Mouse (Mus musculus) liver, embryonic 15.5 days (tissue): Measurements from ENCODE around the gene Dusp10. TPM values are rescaled to one million over a fixed set of nuclear protein-coding genes. Genes with fewer than 3 reads are reported as not detected.

Experiments
- ATAC-seq: fragments of 200-750 bp; cut with Nextera tagmentation; 2 replicates; pipeline ENCODE4 v1.8.0; 2017; ENCODE audit warnings: moderate number of reproducible peaks, mild to moderate bottlenecking, moderate library complexity; ENCODE audit not compliant: insufficient read depth
- H3K27ac ChIP-seq: fragments of 300-500 bp; sonication (generic); replicated peaks from 2 replicates; pipeline ENCODE4 v1.5.1; 2015; ENCODE audit warnings: mild to moderate bottlenecking, inconsistent platforms
- H3K27me3 ChIP-seq: fragments of 300-500 bp; sonication (generic); 2 replicates; pipeline ENCODE4 v1.6.1; 2015; ENCODE audit warnings: mild to moderate bottlenecking, inconsistent platforms
- H3K36me3 ChIP-seq: fragments of 300-500 bp; sonication (generic); replicated peaks from 2 replicates; pipeline ENCODE4 v1.6.1; 2015; ENCODE audit warnings: moderate library complexity, mild to moderate bottlenecking, inconsistent platforms
- H3K4me1 ChIP-seq: fragments of 300-500 bp; sonication (generic); replicated peaks from 2 replicates; pipeline ENCODE4 v1.6.1; 2015; ENCODE audit warnings: inconsistent platforms
- H3K4me2 ChIP-seq: fragments of 300-500 bp; sonication (generic); 2 replicates; pipeline ENCODE4 v1.6.1; 2015; ENCODE audit warnings: moderate library complexity, mild to moderate bottlenecking, inconsistent platforms
- H3K4me3 ChIP-seq: fragments of 300-500 bp; sonication (generic); replicated peaks from 2 replicates; pipeline ENCODE4 v1.5.1; 2015; ENCODE audit warnings: mild to moderate bottlenecking, inconsistent platforms
- H3K9ac ChIP-seq: fragments of 300-500 bp; sonication (generic); 2 replicates; pipeline ENCODE4 v1.6.1; 2015; ENCODE audit warnings: moderate library complexity, mild to moderate bottlenecking, inconsistent platforms
- H3K9me3 ChIP-seq: fragments of 300-500 bp; sonication (generic); replicated peaks from 2 replicates; pipeline ENCODE4 v1.6.1; 2016; ENCODE audit warnings: inconsistent platforms
- WGBS: fragments of 180-500 bp; shearing (Covaris S2); methylation state at CpG from one replicate; pipeline ENCODE4 v1.1.7; 2015; ENCODE audit warnings: mixed read lengths; ENCODE audit not compliant: insufficient replicate concordance; 5-methylcytosine and 5-hydroxymethylcytosine counted together
- polyA plus RNA-seq: library from polyadenylated mRNA; unstranded; fragments of >200 nt; fragmentation: Nextera tagmentation; extraction: Ambion mirVana; gene quantifications from 2 replicates; pipeline ENCODE4 v1.2.1, GENCODE M21; 2015

The Dusp10 gene
- polyA plus RNA-seq, 1 experiment from 2014 or later, result 2.5 TPM

- Histone ChIP-seq H3K27me3 (no peaks in the 10 kb centered on the region), H3K4me3 (no peak overlapping the region), H3K36me3 (no peaks in the 10 kb centered on the region), H3K9me3 (no peaks in the 10 kb centered on the region), H3K9ac (no peak overlapping the region), H3K4me2 (no peak overlapping the region), H3K4me1 (0 out of 2 replicates have a peak, but pooled peaks cover 13% of the 10 kb centered on the region), H3K27ac (no peak overlapping the region)
- WGBS, result 66% methylated on average over 8 of the region's 8 CpGs
- no peak for ATAC-seq
Measured at GRCm38 (mm10) chr1:184058206-184058605, 45.1 kb downstream of the Dusp10 start.

GRCm38 (mm10) chr1:184059814-184060213 lies 46.7 kb downstream of the Dusp10 start:
- H3K4me2 ChIP-seq, result no peak overlapping the region
- peak overlapping the region; percentile 41; the same call in 1 of the 2 replicates for H3K27ac ChIP-seq
- no peak overlapping the region for H3K4me3 ChIP-seq
- no peak overlapping the region for H3K9ac ChIP-seq
- no peaks in the 10 kb centered on the region for H3K27me3 ChIP-seq
- H3K9me3 ChIP-seq, result no peaks in the 10 kb centered on the region
- 71% methylated on average over 3 of the region's 3 CpGs for WGBS
- H3K4me1 ChIP-seq, result 0 out of 2 replicates have a peak, but pooled peaks cover 13% of the 10 kb centered on the region
- ATAC-seq, result no peak
- H3K36me3 ChIP-seq, result no peaks in the 10 kb centered on the region

GRCm38 (mm10) chr1:184060381-184060780 lies 47.3 kb downstream of the Dusp10 start:
- H3K9ac ChIP-seq, result no peak overlapping the region

GRCm38 (mm10) chr1:184060828-184061734 lies 48.0 kb downstream of the Dusp10 start:
- WGBS, result 42% methylated on average over 4 of the region's 4 CpGs
- Histone ChIP-seq H3K27me3 (no peaks in the 10 kb centered on the region), H3K9me3 (no peaks in the 10 kb centered on the region), H3K4me3 (no peak overlapping the region), H3K4me1 (0 out of 2 replicates have a peak, but pooled peaks cover 13% of the 10 kb centered on the region), H3K36me3 (no peaks in the 10 kb centered on the region), H3K27ac (0 out of 2 replicates have a peak overlapping the region, but pooled peaks have one; percentile 9), H3K9ac (no peak overlapping the region), H3K4me2 (no peak overlapping the region)
- no peak for ATAC-seq

More at GRCm38 (mm10) chr1:184060381-184060780, 47.3 kb downstream of the Dusp10 start:
- Histone ChIP-seq H3K4me3 (no peak overlapping the region), H3K27ac (peak overlapping the region; percentile 41), H3K9me3 (no peaks in the 10 kb centered on the region), H3K4me1 (0 out of 2 replicates have a peak, but pooled peaks cover 13% of the 10 kb centered on the region), H3K4me2 (no peak overlapping the region), H3K36me3 (no peaks in the 10 kb centered on the region), H3K27me3 (no peaks in the 10 kb centered on the region)
- ATAC-seq, result 0 out of 2 replicates have a peak, but pooled peaks have one; percentile 29
- WGBS, result 68% methylated on average over 9 of the region's 9 CpGs

GRCm38 (mm10) chr1:184061901-184062300 lies 48.8 kb downstream of the Dusp10 start:
- Histone ChIP-seq H3K4me1 (0 out of 2 replicates have a peak, but pooled peaks cover 13% of the 10 kb centered on the region), H3K36me3 (no peaks in the 10 kb centered on the region), H3K4me2 (no peak overlapping the region), H3K4me3 (no peak overlapping the region), H3K9ac (no peak overlapping the region), H3K9me3 (no peaks in the 10 kb centered on the region), H3K27ac (no peak overlapping the region), H3K27me3 (no peaks in the 10 kb centered on the region)
- ATAC-seq, result no peak
- WGBS, result 55% methylated on average over 1 of the region's 1 CpGs

- ATAC-seq, result no peak
- Histone ChIP-seq H3K9me3 (no peaks in the 10 kb centered on the region), H3K27me3 (no peaks in the 10 kb centered on the region), H3K27ac (no peak overlapping the region), H3K4me2 (no peak overlapping the region), H3K4me1 (0 out of 2 replicates have a peak, but pooled peaks cover 13% of the 10 kb centered on the region), H3K9ac (no peak overlapping the region), H3K36me3 (no peaks in the 10 kb centered on the region), H3K4me3 (no peak overlapping the region)
- WGBS, result 51% methylated on average over 7 of the region's 7 CpGs
Measured at GRCm38 (mm10) chr1:184064306-184064705, 51.2 kb downstream of the Dusp10 start.

- 77% methylated on average over 13 of the region's 13 CpGs for WGBS
- no peak overlapping the region for H3K4me2 ChIP-seq
- H3K27ac ChIP-seq, result no peak overlapping the region
- 0 out of 2 replicates have a peak, but pooled peaks cover 3% of the 10 kb centered on the region for H3K36me3 ChIP-seq
- H3K9me3 ChIP-seq, result no peaks in the 10 kb centered on the region
- H3K4me3 ChIP-seq, result no peak overlapping the region
- no peak for ATAC-seq
- no peak overlapping the region for H3K9ac ChIP-seq
- 0 out of 2 replicates have a peak, but pooled peaks cover 9% of the 10 kb centered on the region for H3K4me1 ChIP-seq
- H3K27me3 ChIP-seq, result no peaks in the 10 kb centered on the region
Measured at GRCm38 (mm10) chr1:184065589-184066361, 52.7 kb downstream of the Dusp10 start.

- Histone ChIP-seq H3K4me1 (0 out of 2 replicates have a peak, but pooled peaks cover 4% of the 10 kb centered on the region), H3K36me3 (peaks cover 3% of the 10 kb centered on the region; the same call in 1 of the 2 replicates), H3K9ac (no peak overlapping the region), H3K9me3 (no peaks in the 10 kb centered on the region), H3K27me3 (no peaks in the 10 kb centered on the region), H3K4me3 (no peak overlapping the region), H3K4me2 (no peak overlapping the region), H3K27ac (no peak overlapping the region)
- WGBS, result 43% methylated on average over 11 of the region's 11 CpGs
- no peak for ATAC-seq
Measured at GRCm38 (mm10) chr1:184066460-184067287, 53.6 kb downstream of the Dusp10 start.

GRCm38 (mm10) chr1:184067704-184068558 lies 54.8 kb downstream of the Dusp10 start:
- ATAC-seq, result no peak
- no peak overlapping the region for H3K4me2 ChIP-seq
- no peaks in the 10 kb centered on the region for H3K9me3 ChIP-seq
- no peak overlapping the region for H3K4me3 ChIP-seq
- H3K27me3 ChIP-seq, result no peaks in the 10 kb centered on the region
- WGBS, result 76% methylated on average over 18 of the region's 18 CpGs
- no peak overlapping the region for H3K9ac ChIP-seq
- H3K36me3 ChIP-seq, result peaks cover 3% of the 10 kb centered on the region; the same call in 1 of the 2 replicates
- no peak overlapping the region for H3K27ac ChIP-seq
- H3K4me1 ChIP-seq, result no peaks in the 10 kb centered on the region
